35 mouse cellular contexts compared by ENCODE assay signal in genomic region chr15:98528066-98528563, GRCm38 (mm10). TPM values are rescaled to one million over a fixed set of nuclear protein-coding genes. Genes with fewer than 3 reads are reported as not detected.
DNase-seq lines count a peak whose midpoint lies in the region; ATAC-seq and TF ChIP-seq lines count a peak whose summit lies in the region.
"Had no signal": no experiment of that assay in that cellular context is flagged by ENCODE, and none has a peak within 500 bp of the region (broad histone marks: within the 10 kb centered on the region; RNA-seq: fewer than 3 reads in every experiment).

No protein-coding gene starts in this region.

- no peak overlapping the region for H3K4me2 ChIP-seq in forebrain, embryonic 11.5 days (ENCODE audit: low read depth, low read length, severe bottlenecking)
- no peak overlapping the region for H3K4me2 ChIP-seq in forebrain, postnatal 0 days (ENCODE audit: low read depth)
- no peak overlapping the region for H3K4me2 ChIP-seq in stomach, postnatal 0 days (replicated peaks; ENCODE audit: low read depth)
- no peak overlapping the region for H3K4me2 ChIP-seq in hindbrain, embryonic 11.5 days (replicated peaks; ENCODE audit: low read depth, low read length)
- H3K4me2 ChIP-seq: embryonic facial prominence, embryonic 13.5 days; heart, embryonic 11.5 days; hindbrain, embryonic 13.5 days had no signal

- TF ChIP-seq EP300 in stomach, postnatal 0 days (optimal IDR thresholded peaks at IDR 0.05): no peak

- H3K79me2 ChIP-seq in C2C12 (ENCODE audit: control insufficient read depth, insufficient read depth): peaks cover 99% of the 10 kb centered on the region

- no peak overlapping the region for H3K9ac ChIP-seq in forebrain, embryonic 11.5 days (ENCODE audit: low read length)
- H3K9ac ChIP-seq in forebrain, postnatal 0 days: no peak overlapping the region
- H3K9ac ChIP-seq in stomach, postnatal 0 days (ENCODE audit: low read length): no peak overlapping the region
- H3K9ac ChIP-seq in hindbrain, embryonic 11.5 days (ENCODE audit: low read depth, low read length): no peak overlapping the region
- H3K9ac ChIP-seq: embryonic facial prominence, embryonic 13.5 days; hindbrain, embryonic 13.5 days had no signal

- peaks cover 89% of the 10 kb centered on the region for H3K79me3 ChIP-seq in C2C12 (ENCODE audit: low read depth)

- peak; percentile 32 for DNase-seq in forebrain, embryonic 11.5 days (ENCODE audit: low spot score)
- no peak for DNase-seq in forebrain, postnatal 0 days
- DNase-seq in R1 (ENCODE audit: low read depth, low spot score): peak; percentile 55
- no peak for DNase-seq in stomach, postnatal 0 days (ENCODE audit: low spot score)
- no peak for DNase-seq in ovary, adult 18-20 months (ENCODE audit: low spot score)
- no peak for DNase-seq in hindbrain, embryonic 11.5 days (ENCODE audit: low spot score)
- DNase-seq: adrenal gland, adult 8-10 months; adrenal gland, postnatal 25 days; cerebellum, adult 11-12 months; cerebellum, adult 8-10 months; cerebellum, postnatal 10 days; cerebellum, postnatal 36 days; embryo, embryonic 11 days; gastrocnemius, postnatal 14 days; heart, adult 11 months had no signal

- peak overlapping the region; percentile 60 for H3ac ChIP-seq in C2C12 (ENCODE audit: control insufficient read depth, insufficient read length, low read depth)

- no peak for ATAC-seq in forebrain, embryonic 11.5 days (replicated peaks; ENCODE audit: low FRiP score)
- no peak for ATAC-seq in forebrain, postnatal 0 days
- 0 out of 2 replicates have a peak, but pooled peaks have one; percentile 16 for ATAC-seq in stomach, postnatal 0 days (ENCODE audit: low FRiP score, low TSS enrichment)
- ATAC-seq in hindbrain, embryonic 11.5 days (ENCODE audit: low FRiP score): no peak
- ATAC-seq in inflammation-experienced regulatory T-cells, adult 6 months: no peak
- ATAC-seq: activated CD4-positive, CD25-positive, alpha-beta regulatory T cell, adult 4 months; forebrain, embryonic 14.5 days; hindbrain, embryonic 16.5 days; intestine, embryonic 16.5 days had no signal

- H3K27ac ChIP-seq in forebrain, embryonic 11.5 days (ENCODE audit: low read depth, low read length): no peak overlapping the region
- H3K27ac ChIP-seq in forebrain, postnatal 0 days (ENCODE audit: low read depth, low read length): no peak overlapping the region
- H3K27ac ChIP-seq in stomach, postnatal 0 days (replicated peaks): no peak overlapping the region
- H3K27ac ChIP-seq in hindbrain, embryonic 11.5 days (ENCODE audit: low read depth, low read length): no peak overlapping the region
- H3K27ac ChIP-seq: embryonic facial prominence, embryonic 10.5 days; embryonic facial prominence, embryonic 13.5 days; forebrain, embryonic 10.5 days; hindbrain, embryonic 13.5 days had no signal

- no peaks in the 10 kb centered on the region for H3K9me3 ChIP-seq in forebrain, embryonic 11.5 days (ENCODE audit: control insufficient read depth, low read length)
- H3K9me3 ChIP-seq in forebrain, postnatal 0 days (ENCODE audit: low read length): no peaks in the 10 kb centered on the region
- no peaks in the 10 kb centered on the region for H3K9me3 ChIP-seq in stomach, postnatal 0 days (ENCODE audit: control insufficient read depth, low read length)
- no peaks in the 10 kb centered on the region for H3K9me3 ChIP-seq in hindbrain, embryonic 11.5 days (ENCODE audit: control insufficient read depth, low read length)
- H3K9me3 ChIP-seq: embryonic facial prominence, embryonic 10.5 days; embryonic facial prominence, embryonic 13.5 days; forebrain, embryonic 10.5 days; G1E; hindbrain, embryonic 13.5 days had no signal

- WGBS in forebrain, embryonic 11.5 days: 89% methylated on average over 5 of the region's 5 CpGs
- WGBS in forebrain, postnatal 0 days: 87% methylated on average over 5 of the region's 5 CpGs
- 79% methylated on average over 5 of the region's 5 CpGs for WGBS in stomach, postnatal 0 days
- WGBS in hindbrain, embryonic 11.5 days: 91% methylated on average over 5 of the region's 5 CpGs

- TF ChIP-seq CTCF in forebrain, postnatal 0 days (IDR thresholded peaks at IDR 0.05; ENCODE audit: low read depth): no peak
- TF ChIP-seq CTCF in C2C12 (IDR thresholded peaks at IDR 0.05; ENCODE audit: control insufficient read depth, insufficient read depth, insufficient read length): no peak
- no peak for TF ChIP-seq CTCF in stomach, postnatal 0 days (IDR thresholded peaks at IDR 0.05; ENCODE audit: low read depth)

- H3K27me3 ChIP-seq in forebrain, embryonic 11.5 days (ENCODE audit: control insufficient read depth, insufficient read depth, low read length): no peaks in the 10 kb centered on the region
- no peaks in the 10 kb centered on the region for H3K27me3 ChIP-seq in forebrain, postnatal 0 days (ENCODE audit: insufficient read depth, low read length)
- no peaks in the 10 kb centered on the region for H3K27me3 ChIP-seq in C2C12 (ENCODE audit: control insufficient read depth, insufficient read depth, insufficient read length)
- H3K27me3 ChIP-seq in stomach, postnatal 0 days (ENCODE audit: control insufficient read depth, insufficient read depth, low read length): no peaks in the 10 kb centered on the region
- H3K27me3 ChIP-seq in hindbrain, embryonic 11.5 days (ENCODE audit: control insufficient read depth, insufficient read depth, low read length): no peaks in the 10 kb centered on the region
- H3K27me3 ChIP-seq: embryonic facial prominence, embryonic 13.5 days; hindbrain, embryonic 13.5 days had no signal

- peaks cover 27% of the 10 kb centered on the region; the same call in 1 of the 2 replicates for H3K36me3 ChIP-seq in forebrain, embryonic 11.5 days (ENCODE audit: control insufficient read depth, insufficient read depth, low read length)
- peaks cover 50% of the 10 kb centered on the region for H3K36me3 ChIP-seq in forebrain, postnatal 0 days (ENCODE audit: insufficient read depth)
- H3K36me3 ChIP-seq in C2C12 (ENCODE audit: control insufficient read depth, insufficient read depth): peaks cover 99% of the 10 kb centered on the region
- H3K36me3 ChIP-seq in stomach, postnatal 0 days (ENCODE audit: control insufficient read depth, insufficient read depth, low read length): peaks cover 18% of the 10 kb centered on the region
- peaks cover 15% of the 10 kb centered on the region for H3K36me3 ChIP-seq in hindbrain, embryonic 11.5 days (ENCODE audit: control insufficient read depth, insufficient read depth, low read length)

- H3K4me1 ChIP-seq in forebrain, embryonic 11.5 days (replicated peaks; ENCODE audit: control insufficient read depth, insufficient read depth, low read length): 0 out of 2 replicates have a peak, but pooled peaks cover 4% of the 10 kb centered on the region
- H3K4me1 ChIP-seq in forebrain, postnatal 0 days (ENCODE audit: insufficient read depth): 0 out of 2 replicates have a peak, but pooled peaks cover 3% of the 10 kb centered on the region
- H3K4me1 ChIP-seq in stomach, postnatal 0 days (replicated peaks; ENCODE audit: control insufficient read depth, insufficient read depth): 0 out of 2 replicates have a peak, but pooled peaks cover 3% of the 10 kb centered on the region
- H3K4me1 ChIP-seq in hindbrain, embryonic 11.5 days (replicated peaks; ENCODE audit: control insufficient read depth, insufficient read depth, low read length): 0 out of 2 replicates have a peak, but pooled peaks cover 3% of the 10 kb centered on the region

- H3K4me3 ChIP-seq in forebrain, embryonic 11.5 days (ENCODE audit: low read depth, low read length): no peak overlapping the region
- H3K4me3 ChIP-seq in forebrain, postnatal 0 days (ENCODE audit: low read depth, low read length): no peak overlapping the region
- H3K4me3 ChIP-seq in C2C12 (ENCODE audit: insufficient read depth, poor library complexity, severe bottlenecking): no peak overlapping the region
- H3K4me3 ChIP-seq in stomach, postnatal 0 days (ENCODE audit: low read depth, low read length): no peak overlapping the region
- no peak overlapping the region for H3K4me3 ChIP-seq in hindbrain, embryonic 11.5 days (ENCODE audit: low read depth, low read length)
- H3K4me3 ChIP-seq: embryonic facial prominence, embryonic 10.5 days; embryonic facial prominence, embryonic 13.5 days; forebrain, embryonic 10.5 days; hindbrain, embryonic 13.5 days had no signal

RNA-seq across cellular contexts. Expression of gene Kansl2, which starts 5.9 kb away (rescaled TPM):
- polyA plus RNA-seq in forebrain, embryonic 11.5 days (2014; fragmentation: Nextera tagmentation; extraction: Ambion mirVana): 138 and 152 TPM in 2 replicates
- total RNA-seq in forebrain, postnatal 0 days (2014; rRNA removed): 69.9 and 74.1 TPM in 2 replicates
- 109 and 110 TPM in 2 replicates for polyA plus RNA-seq in forebrain, postnatal 0 days (2015; fragmentation: Nextera tagmentation; extraction: Ambion mirVana)
- 178 TPM for polyA plus RNA-seq in C2C12 (2012; fragmentation: generic; extraction: Trizol)
- 44.3 and 44.9 TPM in 2 replicates for polyA plus RNA-seq in stomach, postnatal 0 days (2015; fragmentation: Nextera tagmentation; extraction: Ambion mirVana)
- 127 and 132 TPM in 2 replicates for polyA plus RNA-seq in hindbrain, embryonic 11.5 days (2014; fragmentation: Nextera tagmentation; extraction: Ambion mirVana)
- 10 to 100 TPM; 29.4 to 33.1 (median 32.4) TPM for polyA plus RNA-seq in inflammation-experienced regulatory T-cells, adult 6 months (2017; shearing (Covaris generic))

RNA-seq across cellular contexts. Expression of gene Olfr279, which starts 35.9 kb away (rescaled TPM):
- polyA plus RNA-seq in forebrain, embryonic 11.5 days (2014; fragmentation: Nextera tagmentation; extraction: Ambion mirVana): not detected in 2 replicates
- total RNA-seq in forebrain, postnatal 0 days (2014; rRNA removed): not detected in 2 replicates
- not detected in 2 replicates for polyA plus RNA-seq in forebrain, postnatal 0 days (2015; fragmentation: Nextera tagmentation; extraction: Ambion mirVana)
- not detected for polyA plus RNA-seq in C2C12 (2012; fragmentation: generic; extraction: Trizol)
- polyA plus RNA-seq in stomach, postnatal 0 days (2015; fragmentation: Nextera tagmentation; extraction: Ambion mirVana): not detected in 2 replicates
- not detected in 2 replicates for polyA plus RNA-seq in hindbrain, embryonic 11.5 days (2014; fragmentation: Nextera tagmentation; extraction: Ambion mirVana)
- under 1 TPM in 2 of 3 experiments, not detected in 1; 0.06 to 0.07 TPM for polyA plus RNA-seq in inflammation-experienced regulatory T-cells, adult 6 months (2017; shearing (Covaris generic))
- total RNA-seq: adrenal gland, adult 8-10 months; adrenal gland, postnatal 25 days; gastrocnemius, postnatal 14 days; gastrocnemius, postnatal 4 days; heart, adult 8-10 months; heart, postnatal 25 days; hematopoietic stem cell, adult 5-6 weeks had no signal
- polyA plus RNA-seq: activated CD4-positive, CD25-positive, alpha-beta regulatory T cell, adult 4 months; brain, embryonic 14.5 days; embryonic facial prominence, embryonic 10.5 days; embryonic facial prominence, embryonic 13.5 days; forebrain, embryonic 10.5 days; forebrain, embryonic 14.5 days; G1E; heart, embryonic 11.5 days; heart, embryonic 14.5 days; heart, postnatal 0 days; hindbrain, embryonic 13.5 days; hindbrain, embryonic 16.5 days; intestine, embryonic 16.5 days had no signal

RNA-seq across cellular contexts. Expression of gene Ccnt1, which starts 42.6 kb away (rescaled TPM):
- 62.2 and 67.0 TPM in 2 replicates for polyA plus RNA-seq in forebrain, embryonic 11.5 days (2014; fragmentation: Nextera tagmentation; extraction: Ambion mirVana)
- 51.1 and 52.0 TPM in 2 replicates for total RNA-seq in forebrain, postnatal 0 days (2014; rRNA removed)
- 35.5 and 47.0 TPM in 2 replicates for polyA plus RNA-seq in forebrain, postnatal 0 days (2015; fragmentation: Nextera tagmentation; extraction: Ambion mirVana)
- 13.4 TPM for polyA plus RNA-seq in C2C12 (2012; fragmentation: generic; extraction: Trizol)
- 20.8 and 23.9 TPM in 2 replicates for polyA plus RNA-seq in stomach, postnatal 0 days (2015; fragmentation: Nextera tagmentation; extraction: Ambion mirVana)
- polyA plus RNA-seq in hindbrain, embryonic 11.5 days (2014; fragmentation: Nextera tagmentation; extraction: Ambion mirVana): 63.8 and 67.8 TPM in 2 replicates
- 10 to 100 TPM; 69.3 to 99.2 (median 86.3) TPM for polyA plus RNA-seq in inflammation-experienced regulatory T-cells, adult 6 months (2017; shearing (Covaris generic))

RNA-seq across cellular contexts. Expression of gene 4930415O20Rik, which starts 42.7 kb away (rescaled TPM):
- not detected in 2 replicates for polyA plus RNA-seq in forebrain, embryonic 11.5 days (2014; fragmentation: Nextera tagmentation; extraction: Ambion mirVana)
- not detected in 2 replicates for total RNA-seq in forebrain, postnatal 0 days (2014; rRNA removed)
- polyA plus RNA-seq in forebrain, postnatal 0 days (2015; fragmentation: Nextera tagmentation; extraction: Ambion mirVana): 0.51 TPM in 1 of 2 replicates, not detected in the other
- 0.09 TPM for polyA plus RNA-seq in C2C12 (2012; fragmentation: generic; extraction: Trizol)
- 0.19 and 0.36 TPM in 2 replicates for polyA plus RNA-seq in stomach, postnatal 0 days (2015; fragmentation: Nextera tagmentation; extraction: Ambion mirVana)
- not detected in 2 replicates for polyA plus RNA-seq in hindbrain, embryonic 11.5 days (2014; fragmentation: Nextera tagmentation; extraction: Ambion mirVana)
- not detected for polyA plus RNA-seq in inflammation-experienced regulatory T-cells, adult 6 months (2017; shearing (Covaris generic))
- total RNA-seq: adrenal gland, adult 8-10 months; adrenal gland, postnatal 25 days; G1E; hematopoietic stem cell, adult 5-6 weeks had no signal
- polyA plus RNA-seq: activated CD4-positive, CD25-positive, alpha-beta regulatory T cell, adult 4 months; brain, embryonic 14.5 days; cortical plate, adult 2 months; embryonic facial prominence, embryonic 10.5 days; embryonic facial prominence, embryonic 13.5 days; forebrain, embryonic 14.5 days; G1E; hindbrain, embryonic 13.5 days had no signal

RNA-seq across cellular contexts. Expression of gene Lalba, which starts 45.6 kb away (rescaled TPM):
- polyA plus RNA-seq in forebrain, embryonic 11.5 days (2014; fragmentation: Nextera tagmentation; extraction: Ambion mirVana): 0.25 TPM in 1 of 2 replicates, not detected in the other
- total RNA-seq in forebrain, postnatal 0 days (2014; rRNA removed): not detected in 2 replicates
- polyA plus RNA-seq in forebrain, postnatal 0 days (2015; fragmentation: Nextera tagmentation; extraction: Ambion mirVana): not detected in 2 replicates
- not detected for polyA plus RNA-seq in C2C12 (2012; fragmentation: generic; extraction: Trizol)
- 0.42 and 0.70 TPM in 2 replicates for polyA plus RNA-seq in stomach, postnatal 0 days (2015; fragmentation: Nextera tagmentation; extraction: Ambion mirVana)
- not detected in 2 replicates for polyA plus RNA-seq in hindbrain, embryonic 11.5 days (2014; fragmentation: Nextera tagmentation; extraction: Ambion mirVana)
- polyA plus RNA-seq in inflammation-experienced regulatory T-cells, adult 6 months (2017; shearing (Covaris generic)): not detected
- total RNA-seq: adrenal gland, adult 8-10 months; adrenal gland, postnatal 25 days; G1E; gastrocnemius, postnatal 14 days; gastrocnemius, postnatal 4 days; heart, adult 8-10 months; heart, postnatal 25 days; hematopoietic stem cell, adult 5-6 weeks had no signal
- polyA plus RNA-seq: activated CD4-positive, CD25-positive, alpha-beta regulatory T cell, adult 4 months; brain, embryonic 14.5 days; cortical plate, adult 2 months; embryonic facial prominence, embryonic 13.5 days; forebrain, embryonic 10.5 days; forebrain, embryonic 14.5 days; G1E; heart, embryonic 11.5 days; heart, embryonic 14.5 days; hindbrain, embryonic 13.5 days; hindbrain, embryonic 16.5 days; intestine, embryonic 16.5 days had no signal

Comparison
In these comparisons a context has a peak if more than half of its experiments do, and no peak if none do; other contexts are left out.
1. DNase-seq: peak in forebrain, embryonic 11.5 days (single experiment) and R1 (single experiment); none in forebrain, postnatal 0 days (single experiment), stomach, postnatal 0 days (single experiment), ovary, adult 18-20 months (single experiment) and hindbrain, embryonic 11.5 days (single experiment).